Mouse (Mus musculus): ENCODE measurements around the gene Pde4d.
A peak's percentile ranks its signal among the peaks of the same experiment; 100 is the strongest.
"Not testable (repeated sequence)": the region's sequence is repeated elsewhere in the genome, so short reads cannot be mapped to it uniquely, and the experiment has no call there.

The Pde4d gene

DNA sequence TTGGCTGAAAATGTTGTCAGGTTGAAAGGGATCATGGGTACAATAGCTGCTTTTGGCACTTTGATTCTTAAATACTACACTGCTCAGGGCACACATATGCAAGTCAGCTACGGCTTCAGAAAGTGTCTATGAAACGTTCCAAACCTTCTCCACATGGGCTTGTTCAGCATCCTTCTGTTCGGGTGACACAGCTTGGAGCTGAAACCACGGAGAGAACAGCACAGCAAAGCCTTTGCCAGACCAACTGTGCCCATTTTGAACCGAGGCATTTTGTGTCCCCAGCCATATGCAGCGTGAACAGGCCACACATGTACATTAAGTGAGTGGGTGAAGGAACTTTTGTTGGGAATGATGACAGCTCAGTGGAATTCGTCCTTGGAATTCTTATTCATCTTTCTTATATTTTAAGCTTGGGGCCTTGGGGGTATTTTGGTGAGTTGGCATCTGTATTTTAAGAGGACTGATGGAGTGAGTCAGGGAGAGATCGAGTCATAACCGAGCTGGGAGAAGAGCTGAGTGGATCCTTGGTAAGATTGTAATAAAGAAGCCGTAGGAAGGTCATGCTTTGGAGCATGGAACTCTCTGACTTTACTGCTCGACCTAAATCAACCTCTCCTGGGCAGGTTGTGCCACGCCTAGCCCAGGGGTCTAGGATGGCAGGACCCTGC lies 243.3 kb downstream of the Pde4d start:
- no peak for DNase-seq (ENCODE audit: low spot score)

DNA sequence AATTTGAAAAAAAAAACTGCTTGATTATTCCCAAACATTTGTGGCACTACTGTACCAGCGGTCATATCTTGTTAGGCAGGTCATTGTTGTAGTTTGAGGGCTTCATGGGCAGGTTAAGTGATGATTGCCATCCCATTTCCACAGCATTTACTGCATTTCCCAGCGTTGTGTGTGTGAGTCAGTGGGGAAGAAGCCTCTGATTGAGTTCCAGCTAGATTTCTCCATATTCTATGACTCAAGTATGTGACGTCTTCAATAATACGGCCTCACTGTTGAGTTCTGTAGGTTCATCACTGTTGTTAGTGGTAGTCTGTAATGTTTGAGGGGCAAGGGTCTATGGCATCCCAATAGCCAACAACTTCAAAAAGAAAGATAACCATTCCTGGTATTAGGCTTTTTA lies 255.7 kb downstream of the Pde4d start:
- DNase-seq (ENCODE audit: low spot score) = no peak

DNA sequence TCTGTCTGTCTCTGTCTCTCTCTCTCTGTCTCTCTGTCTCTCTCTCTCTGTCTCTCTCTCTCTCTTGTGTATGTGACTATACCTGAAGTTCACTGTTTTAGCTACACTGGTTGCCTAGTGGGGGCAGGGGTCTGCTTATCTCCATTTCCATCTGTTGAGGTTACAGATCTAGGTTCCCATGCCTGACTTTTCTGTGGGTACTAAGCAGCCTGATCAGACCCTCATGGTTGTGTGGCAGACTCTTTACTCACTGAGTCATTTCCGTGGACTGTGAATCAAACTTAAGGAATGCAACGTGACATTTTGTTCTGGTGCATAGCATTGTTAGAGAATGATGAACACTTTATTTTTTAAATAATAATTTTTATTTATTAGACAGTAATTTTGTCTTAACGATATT lies 264.3 kb downstream of the Pde4d start:
- DNase-seq (ENCODE audit: low spot score) = no peak

DNA sequence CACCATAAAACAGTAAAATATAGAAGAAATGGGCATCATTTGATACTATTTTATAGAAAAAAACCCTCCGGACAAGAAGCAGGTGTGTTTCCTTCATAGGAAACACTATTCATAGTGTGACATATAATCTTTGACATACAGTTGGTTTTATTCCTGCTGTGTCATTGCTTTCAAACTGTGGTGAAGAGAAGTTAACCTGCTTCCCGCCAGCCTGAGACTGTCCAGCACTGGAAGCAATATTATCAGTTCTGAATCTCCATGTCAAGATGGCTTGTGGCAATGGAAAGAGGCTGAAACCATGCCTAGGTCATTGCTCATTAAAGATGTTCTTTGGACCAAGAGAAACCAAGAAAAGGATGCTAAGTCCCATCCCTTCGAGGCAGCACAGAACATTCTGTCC lies 265.3 kb downstream of the Pde4d start:
- no peak for DNase-seq (ENCODE audit: low spot score)

DNA sequence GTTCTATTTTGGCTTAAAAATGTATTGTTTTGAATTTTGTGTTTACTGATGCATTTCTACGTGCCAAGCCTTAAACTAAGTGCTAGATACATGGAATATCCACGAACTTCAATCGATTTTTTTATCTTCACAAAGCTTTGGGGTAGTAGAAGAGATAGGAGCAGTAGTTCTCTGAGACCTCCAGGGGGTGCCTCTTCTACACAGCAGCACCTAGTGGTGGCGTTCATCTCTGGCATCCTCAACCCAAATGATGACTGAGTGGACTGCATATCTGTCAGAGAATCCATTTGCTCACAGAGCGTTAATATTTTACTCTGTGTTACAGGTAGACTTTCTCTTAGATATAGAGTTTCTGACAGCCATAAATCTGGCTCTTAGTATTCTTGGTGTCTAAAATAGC lies 272.5 kb downstream of the Pde4d start:
- DNase-seq (ENCODE audit: low spot score) = no peak

DNA sequence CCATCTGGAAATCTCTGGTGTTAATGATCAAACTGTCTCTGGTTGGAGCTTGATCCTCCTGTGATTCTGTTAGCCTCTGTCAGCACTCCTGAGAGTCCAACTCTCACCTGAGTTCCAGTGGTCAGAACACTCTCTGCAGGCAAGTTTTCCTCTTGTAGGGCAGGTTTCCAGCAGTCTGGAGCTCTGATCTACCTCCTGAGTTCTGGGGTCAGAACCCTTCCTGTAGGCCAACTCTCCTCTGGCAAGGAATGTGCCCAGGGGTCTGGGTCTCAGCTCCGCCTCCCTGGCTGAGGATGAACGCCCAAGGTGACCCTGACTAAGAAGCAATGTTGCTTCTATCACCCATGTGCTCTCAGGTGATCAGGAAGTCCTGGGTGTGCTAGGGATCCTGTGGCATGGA lies 284.6 kb downstream of the Pde4d start:
- not testable (repeated sequence) for DNase-seq (ENCODE audit: low spot score)

DNA sequence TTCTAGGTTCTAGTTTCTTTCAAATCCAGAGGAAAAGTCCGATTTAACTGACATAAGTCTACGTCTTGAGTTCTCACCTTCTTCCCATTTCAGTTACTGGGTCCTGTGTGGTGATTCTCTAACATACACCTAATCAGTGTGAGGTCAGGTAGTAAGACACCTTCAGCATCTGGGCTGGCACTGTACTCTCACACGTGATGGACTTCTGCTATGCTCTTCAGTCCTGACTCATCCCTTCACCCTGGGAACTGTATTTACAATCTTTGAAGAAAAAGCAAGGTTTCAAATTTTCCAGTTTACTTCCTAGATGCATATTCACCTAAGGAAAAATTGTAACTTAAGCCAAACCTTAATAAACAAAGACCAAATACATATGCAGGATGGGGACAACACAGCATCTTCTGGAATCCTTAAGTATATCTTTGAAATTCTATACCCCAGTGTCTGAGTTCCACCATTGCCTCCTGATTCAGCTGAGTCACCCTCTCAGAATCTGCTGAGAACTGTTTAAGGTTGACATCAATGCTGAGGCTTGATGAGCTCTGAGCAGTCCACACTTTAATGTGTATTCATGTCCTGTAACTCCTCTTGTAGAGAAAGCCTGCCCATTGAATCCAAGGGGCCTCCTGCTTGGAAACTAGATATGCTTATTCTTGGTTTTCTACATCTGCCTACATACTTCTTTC lies 301.6 kb downstream of the Pde4d start:
- no peak for DNase-seq (ENCODE audit: low spot score)

DNA sequence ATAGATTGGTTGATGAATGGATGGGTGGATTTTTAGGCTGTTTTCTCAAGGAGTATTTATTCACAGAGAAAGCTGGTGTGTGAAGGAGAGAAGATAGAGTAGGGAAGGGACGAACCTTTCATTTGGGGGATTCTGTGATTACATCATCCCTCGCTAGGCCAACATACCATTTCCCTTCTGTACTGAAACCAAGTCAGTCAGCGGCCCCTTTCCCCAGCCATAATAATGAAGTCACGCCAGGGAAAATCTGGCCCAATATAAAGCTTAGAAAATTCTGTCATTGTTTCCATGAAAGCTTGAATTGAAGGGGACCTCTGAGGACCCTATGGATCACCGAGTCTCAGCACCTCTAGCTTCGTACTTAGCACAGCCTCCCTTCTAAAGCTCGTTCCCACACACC lies 307.7 kb downstream of the Pde4d start:
- DNase-seq (ENCODE audit: low spot score) = no peak

DNA sequence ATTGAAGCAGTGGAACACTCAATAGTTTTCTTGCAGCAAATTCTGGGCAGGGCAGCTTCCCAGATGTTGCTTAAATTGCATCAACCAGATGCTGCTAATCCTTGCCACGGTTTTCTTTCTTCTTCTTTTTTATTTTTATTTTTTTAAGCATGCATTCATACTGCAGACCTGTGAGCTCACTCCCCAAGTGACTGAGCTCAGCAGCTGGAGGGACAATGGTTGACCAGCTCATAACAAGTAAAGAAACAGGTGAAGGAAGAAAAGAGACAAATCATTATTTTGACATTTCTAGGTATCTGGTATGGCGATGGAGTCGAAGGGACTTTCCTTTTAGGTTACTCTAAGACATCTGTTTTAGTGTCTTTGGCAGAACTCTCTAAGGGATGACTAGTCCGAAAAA lies 308.6 kb downstream of the Pde4d start:
- no peak for DNase-seq (ENCODE audit: low spot score)

DNA sequence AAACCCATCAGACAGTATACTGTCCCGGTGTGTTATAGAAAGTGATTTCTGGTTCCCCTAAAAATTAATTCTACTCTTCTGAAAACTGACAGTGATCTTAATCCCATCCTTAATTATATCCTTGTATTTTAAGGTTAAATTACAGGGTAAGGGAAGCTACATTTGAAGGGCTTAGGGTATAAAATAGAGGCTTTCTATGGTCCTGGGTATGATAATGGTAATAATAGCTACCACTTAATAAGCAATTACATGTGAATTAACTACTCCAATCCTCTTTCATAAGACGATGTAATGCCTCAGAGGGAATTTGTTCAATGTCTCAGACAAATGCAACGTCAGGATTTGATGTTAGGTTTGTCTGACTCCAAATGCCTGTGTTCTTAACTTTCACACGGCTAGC lies 309.4 kb downstream of the Pde4d start:
- no peak for DNase-seq (ENCODE audit: low spot score)

DNA sequence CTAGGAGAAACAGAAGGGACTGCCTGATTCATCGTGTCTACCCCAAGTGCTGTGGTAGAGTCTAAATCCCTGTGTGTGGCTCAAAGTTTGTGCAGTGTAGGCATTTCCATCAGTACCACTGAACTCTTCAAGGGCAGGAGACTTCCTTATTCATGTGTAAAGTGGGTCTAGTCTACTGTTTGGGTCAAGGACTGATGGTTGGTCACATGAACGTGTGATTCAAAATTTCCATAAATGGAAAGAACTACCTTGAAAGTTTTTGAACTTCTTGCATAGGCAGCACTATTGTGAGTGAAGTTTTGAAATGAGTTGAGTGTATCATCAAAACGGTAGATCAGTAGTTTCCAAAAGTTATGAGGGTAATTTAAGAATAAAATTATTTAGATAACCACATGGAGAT lies 313.5 kb downstream of the Pde4d start:
- DNase-seq (ENCODE audit: low spot score) = no peak

DNA sequence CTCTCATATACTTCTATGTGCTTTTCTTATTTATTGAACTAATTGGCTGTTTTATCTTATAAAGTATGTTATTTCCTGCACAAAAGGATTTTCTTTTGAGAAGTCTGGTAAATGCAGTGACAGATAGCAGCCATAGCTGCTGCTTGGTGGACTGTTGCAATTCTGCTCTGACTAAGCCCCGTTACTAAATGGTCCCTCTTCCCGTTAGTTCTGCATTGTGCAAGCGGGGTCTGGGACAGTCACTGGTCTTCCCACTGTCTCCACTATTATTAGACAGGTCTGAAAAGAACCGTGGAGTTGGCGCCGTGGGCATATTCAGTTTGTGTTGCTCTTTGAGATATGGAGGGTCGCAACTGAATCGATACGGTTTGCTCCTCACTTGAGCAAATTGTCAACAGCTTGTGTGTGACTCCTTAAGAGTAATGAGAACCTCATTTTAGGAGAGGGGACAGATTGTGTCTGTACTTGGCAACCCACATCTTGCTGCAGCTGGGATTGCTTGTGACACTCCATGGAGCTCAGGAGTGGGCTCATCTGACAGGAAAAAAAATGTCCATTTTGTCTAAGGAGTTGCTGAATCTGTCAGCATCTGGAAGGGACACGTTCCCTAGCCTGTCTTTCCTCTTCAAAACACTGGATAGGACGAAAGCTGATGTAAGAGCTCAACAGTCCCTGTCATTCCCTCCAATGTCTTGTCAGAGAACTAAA lies 316.4 kb downstream of the Pde4d start:
- no peak for DNase-seq (ENCODE audit: low spot score)

DNA sequence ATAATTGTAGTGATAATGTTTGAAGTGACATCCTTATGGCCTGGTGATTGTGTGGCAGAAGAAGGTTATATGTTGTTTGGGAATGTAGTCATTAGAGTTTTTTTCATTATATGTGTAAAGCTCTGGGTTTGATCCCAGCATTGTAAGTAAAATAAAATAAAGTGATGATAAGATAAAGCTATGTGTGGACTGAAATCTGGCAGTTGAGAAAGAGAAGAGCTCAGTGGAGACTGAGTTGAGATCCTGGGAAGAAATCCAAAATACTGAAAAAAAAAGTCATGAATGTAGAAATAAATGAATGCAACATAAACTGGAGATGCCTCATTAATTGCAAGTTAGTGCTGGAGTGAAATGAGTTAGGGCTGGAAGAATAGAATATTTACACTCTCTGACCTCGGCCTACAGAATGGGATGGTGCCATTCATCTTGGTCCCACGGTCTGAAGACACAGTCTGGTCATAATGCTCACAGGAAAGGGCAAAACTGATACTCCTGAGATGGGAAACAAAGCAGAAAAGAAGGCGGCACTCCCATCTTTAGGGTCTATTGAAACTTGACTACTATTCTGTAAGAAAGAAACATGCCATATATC lies 319.8 kb downstream of the Pde4d start:
- no peak for DNase-seq (ENCODE audit: low spot score)

DNA sequence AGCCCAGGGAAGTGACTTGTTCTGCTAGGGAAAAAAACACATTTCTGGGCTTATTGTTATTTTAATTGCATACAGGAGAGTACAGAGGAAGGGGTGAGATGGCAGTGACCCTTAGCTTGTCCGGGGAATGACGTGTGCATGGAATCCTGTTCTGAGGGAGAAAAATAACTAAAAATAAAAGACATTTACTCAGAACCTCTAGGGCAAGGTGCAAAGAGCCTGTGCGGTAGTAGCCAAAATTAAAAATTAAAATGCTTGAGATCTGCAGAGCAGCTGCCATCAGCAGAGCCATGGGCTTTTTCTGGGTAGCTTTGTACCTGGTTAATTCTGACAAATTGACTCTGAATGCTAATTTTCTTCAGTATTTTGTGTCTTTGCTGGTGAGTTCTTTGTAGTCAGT lies 322.6 kb downstream of the Pde4d start:
- no peak for DNase-seq (ENCODE audit: low spot score)

DNA sequence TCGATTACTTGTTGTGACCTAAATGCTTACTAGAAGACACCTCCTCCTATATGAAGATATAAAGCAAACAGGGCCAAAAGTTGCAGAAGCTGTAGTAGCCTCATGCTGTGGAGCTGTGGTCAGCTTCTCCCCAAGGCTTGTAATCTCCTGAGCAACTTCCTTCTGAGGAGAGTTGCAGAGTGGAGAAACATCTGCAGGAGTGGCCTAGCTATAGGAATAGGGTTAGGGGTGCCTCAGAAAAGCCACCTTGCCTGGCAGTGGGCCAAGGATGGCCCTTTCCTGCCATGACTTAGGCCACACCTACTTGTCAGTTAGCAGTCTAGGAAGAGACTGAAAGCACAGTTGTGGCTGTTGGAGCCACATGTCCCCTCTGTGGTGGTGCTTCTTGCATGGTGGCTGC lies 325.2 kb downstream of the Pde4d start:
- DNase-seq (ENCODE audit: low spot score) = no peak

DNA sequence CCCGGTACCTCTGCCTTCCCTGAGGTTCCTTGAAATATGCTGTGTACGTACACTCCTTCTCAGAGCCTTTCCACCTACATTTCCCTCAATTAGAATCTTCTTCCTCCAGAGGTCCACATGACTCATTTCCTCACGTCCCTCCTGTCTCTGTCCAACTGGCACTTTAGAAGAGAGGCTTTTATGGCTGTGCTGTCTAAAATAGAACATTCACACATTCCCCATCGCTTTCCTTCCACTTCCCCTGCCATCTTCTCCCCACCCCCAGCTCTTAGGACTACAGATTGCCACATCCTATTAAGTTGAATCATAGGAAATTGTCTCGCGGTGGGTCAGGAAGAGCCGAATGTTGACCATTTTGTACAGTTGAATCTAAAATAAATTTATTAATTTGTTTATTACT lies 326.1 kb downstream of the Pde4d start:
- no peak for DNase-seq (ENCODE audit: low spot score)

DNA sequence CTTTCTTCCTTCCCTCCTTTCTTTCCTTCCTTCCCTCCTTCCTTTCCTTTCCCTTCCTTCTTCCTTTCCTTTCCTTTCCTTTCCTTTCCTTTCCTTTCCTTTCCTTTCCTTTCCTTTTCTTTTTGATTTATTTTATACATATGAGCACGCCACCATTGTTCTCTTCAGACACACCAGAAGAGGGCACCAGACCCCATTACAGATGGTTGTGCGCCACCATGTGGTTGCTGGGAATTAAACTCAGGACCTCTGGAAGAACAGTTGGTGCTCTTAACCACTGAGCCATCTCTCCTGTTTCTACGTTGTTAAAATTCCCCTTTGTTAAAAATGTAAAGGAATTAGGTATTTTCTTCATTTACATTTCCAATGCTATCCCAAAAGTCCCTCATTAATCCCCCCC lies 347.9 kb downstream of the Pde4d start:
- not testable (repeated sequence) for DNase-seq (ENCODE audit: low spot score)

DNA sequence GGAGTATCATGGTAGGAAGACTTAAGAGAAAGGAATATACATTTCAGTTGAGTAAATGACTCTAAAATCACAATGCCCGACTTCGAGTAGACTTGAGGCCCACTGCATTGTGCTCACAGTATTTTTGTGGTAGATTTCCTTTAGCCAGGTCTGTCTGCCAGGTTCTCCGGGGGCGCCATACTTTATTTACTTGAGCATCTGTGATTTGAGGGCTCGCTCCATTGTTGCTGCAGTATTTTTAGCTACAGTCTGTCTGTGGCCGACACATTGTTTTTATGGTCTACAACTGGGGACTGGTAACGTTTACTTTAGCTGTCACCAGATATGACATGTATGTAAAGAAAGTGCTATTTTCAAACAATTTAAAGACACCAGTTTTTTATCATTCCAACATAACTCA lies 359.4 kb downstream of the Pde4d start:
- DNase-seq (ENCODE audit: low spot score) = no peak

DNA sequence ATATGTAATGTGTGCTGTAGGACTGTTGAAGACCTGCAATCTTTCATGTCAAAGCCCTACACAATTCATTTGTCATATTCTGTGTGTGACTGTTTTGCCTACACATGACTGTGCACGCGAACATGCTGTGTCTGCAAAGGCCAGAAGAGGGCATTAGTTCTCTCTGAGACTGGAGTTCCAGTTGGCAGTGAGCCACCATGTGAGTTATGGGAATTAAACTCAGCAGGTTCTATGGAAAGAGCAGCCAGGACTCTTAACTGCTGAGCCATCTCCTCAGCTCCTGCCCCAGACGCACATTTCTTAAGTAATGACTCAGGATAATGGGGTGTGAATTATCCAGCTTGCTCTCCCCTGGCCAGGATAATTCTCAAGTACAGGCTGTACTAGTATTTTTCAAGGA lies 363.2 kb downstream of the Pde4d start:
- DNase-seq (ENCODE audit: low spot score) = peak; percentile 42

DNA sequence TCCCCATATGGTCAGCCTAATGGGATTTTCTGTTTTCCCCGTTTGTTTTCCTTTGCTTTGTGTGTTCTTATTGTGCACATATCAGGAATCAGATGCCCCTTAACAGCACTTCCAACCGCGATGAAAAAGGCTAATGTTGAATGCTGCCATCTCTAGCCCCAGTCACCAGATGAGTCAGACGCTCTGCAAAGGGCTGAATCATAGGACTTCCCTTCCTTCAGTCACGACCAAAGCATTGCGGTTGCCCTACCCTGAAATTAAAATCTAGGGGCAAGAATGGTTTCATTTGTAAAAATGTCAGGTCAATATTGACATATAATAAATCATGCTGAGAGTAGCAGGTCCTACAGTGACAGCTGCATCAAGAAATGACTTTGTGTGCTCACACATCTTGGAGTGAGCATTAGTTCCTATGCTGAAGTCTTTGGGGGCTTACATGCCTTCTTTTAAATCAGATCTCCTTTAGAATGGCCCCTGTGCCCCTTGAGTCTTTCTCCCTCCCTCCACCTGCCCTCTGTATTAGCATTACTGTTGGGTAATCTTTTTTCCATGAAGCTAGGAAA lies 370.2 kb downstream of the Pde4d start:
- DNase-seq (ENCODE audit: low spot score) = no peak

DNA sequence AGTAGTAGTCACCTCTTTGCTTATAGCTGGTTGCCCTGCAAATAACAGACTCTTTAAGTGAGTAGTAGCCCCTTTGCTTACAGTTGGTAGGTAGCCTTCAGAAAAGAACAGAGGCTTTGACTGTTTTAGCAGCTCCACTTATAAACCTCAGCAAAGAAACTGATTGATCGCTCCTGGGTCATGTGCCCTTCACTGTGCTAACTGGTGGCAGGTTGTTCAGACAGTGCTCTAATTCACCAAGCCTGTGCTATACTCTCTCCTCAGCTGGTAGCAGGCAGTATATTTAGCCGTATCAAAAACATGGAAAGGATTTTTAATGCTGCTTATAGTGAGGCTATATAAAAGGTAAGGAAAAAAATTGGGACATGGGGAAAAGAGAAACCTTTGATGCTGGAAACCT lies 370.7 kb downstream of the Pde4d start:
- no peak for DNase-seq (ENCODE audit: low spot score)

DNA sequence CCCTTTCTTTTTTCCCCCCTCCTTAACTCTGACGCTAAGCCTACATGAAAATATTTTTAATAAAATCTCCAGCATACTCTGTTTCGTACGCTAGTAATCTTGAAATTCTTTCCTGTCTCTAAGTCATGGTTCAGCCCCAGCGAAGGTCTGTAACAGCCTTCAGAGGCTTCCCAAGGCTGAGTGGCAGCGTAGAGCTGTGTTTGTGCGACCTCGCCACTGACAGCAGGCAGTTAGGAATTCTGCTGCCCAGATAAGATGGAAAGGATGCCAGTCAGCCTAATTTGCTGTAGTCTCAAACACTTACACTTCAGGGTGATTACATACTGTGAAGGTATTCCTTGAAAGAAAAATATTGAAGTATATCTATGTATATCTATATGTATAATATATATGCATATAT lies 371.5 kb downstream of the Pde4d start:
- no peak for DNase-seq (ENCODE audit: low spot score)
